Mouse (Mus musculus) erythroid progenitor cell, adult 5-6 weeks (primary cell): ENCODE measurements around the gene Ncoa5. TPM values are rescaled to one million over a fixed set of nuclear protein-coding genes. Genes with fewer than 3 reads are reported as not detected.

Source experiments
- ATAC-seq: replicated peaks from 2 replicates; pipeline ENCODE4 v1.8.0; 2016; ENCODE audit warnings: moderate number of reproducible peaks, mild to moderate bottlenecking, moderate TSS enrichment, inconsistent platforms; ENCODE audit not compliant: poor library complexity, low FRiP score, severe bottlenecking
- total RNA-seq, 2 experiments: library from RNA; stranded (forward) in 1 of 2; stranded (reverse) in 1 of 2; fragments of 150-400 nt in 1 of 2; fragments of 186-747, 209-891 nt in 1 of 2; gene quantifications; 2 replicates each; pipeline versions ENCODE4 v1.2.3 to v1.2.4; 2015 to 2017; ENCODE audit warnings: low replicate concordance in 2 of 2

Gene Ncoa5
- total RNA-seq, 2 experiments from 2014 or later = 8.4 to 13.5 TPM

- ATAC-seq = no peak
Measured at GRCm38 (mm10) chr2:165051566-165051965, 16.9 kb upstream of the Ncoa5 start.

- ATAC-seq = no peak
Measured at GRCm38 (mm10) chr2:165050826-165051548, 16.3 kb upstream of the Ncoa5 start.

GRCm38 (mm10) chr2:165049044-165049443 is 14.4 kb upstream of the Ncoa5 start:
- no peak for ATAC-seq

GRCm38 (mm10) chr2:165043729-165044128 is 9.1 kb upstream of the Ncoa5 start:
- ATAC-seq = no peak

- no peak for ATAC-seq
Measured at GRCm38 (mm10) chr2:165043090-165043636, 8.5 kb upstream of the Ncoa5 start.

- ATAC-seq = no peak
Measured at GRCm38 (mm10) chr2:165042126-165042525, 7.5 kb upstream of the Ncoa5 start.

- no peak for ATAC-seq
Measured at GRCm38 (mm10) chr2:165037415-165037814, 2.7 kb upstream of the Ncoa5 start.

GRCm38 (mm10) chr2:165035058-165035431 is 378 bp upstream of the Ncoa5 start:
- ATAC-seq = no peak

- no peak for ATAC-seq
Measured at GRCm38 (mm10) chr2:165033306-165033705, 1.4 kb downstream of the Ncoa5 start.

- ATAC-seq = no peak
Measured at GRCm38 (mm10) chr2:165032533-165032932, 2.1 kb downstream of the Ncoa5 start.

GRCm38 (mm10) chr2:165027163-165027562 is 7.5 kb downstream of the Ncoa5 start:
- no peak for ATAC-seq

GRCm38 (mm10) chr2:165020490-165020889 is 14.2 kb downstream of the Ncoa5 start:
- ATAC-seq = no peak

- ATAC-seq = no peak
Measured at GRCm38 (mm10) chr2:165014935-165015334, 19.7 kb downstream of the Ncoa5 start.

- no peak for ATAC-seq
Measured at GRCm38 (mm10) chr2:165010351-165010750, 24.3 kb downstream of the Ncoa5 start.

GRCm38 (mm10) chr2:165009581-165009980 is 25.1 kb downstream of the Ncoa5 start:
- ATAC-seq = no peak

- no peak for ATAC-seq
Measured at GRCm38 (mm10) chr2:165009161-165009560, 25.5 kb downstream of the Ncoa5 start.

- ATAC-seq = no peak
Measured at GRCm38 (mm10) chr2:165007986-165008385, 26.7 kb downstream of the Ncoa5 start.

- ATAC-seq = no peak
Measured at GRCm38 (mm10) chr2:165006813-165007212, 27.9 kb downstream of the Ncoa5 start.

- no peak for ATAC-seq
Measured at GRCm38 (mm10) chr2:165004237-165004636, 30.4 kb downstream of the Ncoa5 start.

- ATAC-seq = no peak
Measured at GRCm38 (mm10) chr2:165003108-165003507, 31.6 kb downstream of the Ncoa5 start.

- no peak for ATAC-seq
Measured at GRCm38 (mm10) chr2:165001958-165002357, 32.7 kb downstream of the Ncoa5 start.
